Mouse (Mus musculus) limb, embryonic 15.5 days (tissue): Measurements from ENCODE around the gene Col18a1. TPM values are rescaled to one million over a fixed set of nuclear protein-coding genes. Genes with fewer than 3 reads are reported as not detected.

Experiments used
- ATAC-seq: fragments of 200-750 bp; cut with Nextera tagmentation; 2 replicates; pipeline ENCODE4 v1.8.0; 2017; ENCODE audit warnings: low read depth, moderate TSS enrichment; ENCODE audit not compliant: insufficient number of reproducible peaks, low FRiP score, low TSS enrichment
- H3K27ac ChIP-seq: fragments of 300-500 bp; sonication (generic); 2 replicates; pipeline ENCODE4 v1.5.1; 2015; ENCODE audit warnings: moderate library complexity, mild to moderate bottlenecking, inconsistent platforms
- H3K27me3 ChIP-seq: fragments of 300-500 bp; sonication (generic); 2 replicates; pipeline ENCODE4 v1.6.1; 2015; ENCODE audit warnings: inconsistent platforms
- H3K36me3 ChIP-seq: fragments of 300-500 bp; sonication (generic); 2 replicates; pipeline ENCODE4 v1.6.1; 2015; ENCODE audit warnings: inconsistent platforms
- H3K4me1 ChIP-seq: fragments of 300-500 bp; sonication (generic); 2 replicates; pipeline ENCODE4 v1.6.1; 2015; ENCODE audit warnings: inconsistent platforms
- H3K4me2 ChIP-seq: fragments of 300-500 bp; sonication (generic); 2 replicates; pipeline ENCODE4 v1.6.1; 2015; ENCODE audit warnings: mild to moderate bottlenecking, inconsistent platforms
- H3K4me3 ChIP-seq: fragments of 300-500 bp; sonication (generic); 2 replicates; pipeline ENCODE4 v1.5.1; 2015; ENCODE audit warnings: mild to moderate bottlenecking, inconsistent platforms
- H3K9ac ChIP-seq: fragments of 300-500 bp; sonication (generic); 2 replicates; pipeline ENCODE4 v1.6.1; 2015; ENCODE audit warnings: inconsistent platforms
- H3K9me3 ChIP-seq: fragments of 300-500 bp; sonication (generic); 2 replicates; pipeline ENCODE4 v1.6.1; 2016; ENCODE audit warnings: inconsistent platforms
- WGBS: fragments of 180-500 bp; shearing (Covaris S2); methylation state at CpG from one replicate; pipeline ENCODE4 v1.1.7; 2015; 5-methylcytosine and 5-hydroxymethylcytosine counted together
- polyA plus RNA-seq: library from polyadenylated mRNA; unstranded; fragments of >200 nt; fragmentation: Nextera tagmentation; extraction: Ambion mirVana; gene quantifications from 2 replicates; pipeline ENCODE4 v1.2.1, GENCODE M21; 2015

The Col18a1 gene
- polyA plus RNA-seq, 1 experiment from 2014 or later: 93.5 TPM

- 63% methylated on average over 4 of the region's 4 CpGs for WGBS
- Histone ChIP-seq H3K4me3 (no peak overlapping the region), H3K9ac (no peak overlapping the region), H3K27me3 (no peaks in the 10 kb centered on the region), H3K4me1 (peaks cover 6% of the 10 kb centered on the region; the same call in 1 of the 2 replicates), H3K4me2 (no peak overlapping the region), H3K36me3 (no peaks in the 10 kb centered on the region), H3K27ac (peak overlapping the region; percentile 69), H3K9me3 (0 out of 2 replicates have a peak, but pooled peaks cover 3% of the 10 kb centered on the region)
- ATAC-seq: peak; percentile 67; the same call in 1 of the 2 replicates
Measured at GRCm38 (mm10) chr10:77097890-77098200, 68.5 kb downstream of the Col18a1 start.

GRCm38 (mm10) chr10:77097006-77097889 lies 69.1 kb downstream of the Col18a1 start:
- H3K4me2 ChIP-seq: no peak overlapping the region
- 76% methylated on average over 12 of the region's 12 CpGs for WGBS
- 0 out of 2 replicates have a peak, but pooled peaks cover 8% of the 10 kb centered on the region for H3K9me3 ChIP-seq
- H3K9ac ChIP-seq: no peak overlapping the region
- no peaks in the 10 kb centered on the region; the same call in 1 of the 2 replicates for H3K36me3 ChIP-seq
- peak overlapping the region; percentile 69 for H3K27ac ChIP-seq
- H3K27me3 ChIP-seq: no peaks in the 10 kb centered on the region
- ATAC-seq: no peak
- H3K4me1 ChIP-seq: peaks cover 6% of the 10 kb centered on the region; the same call in 1 of the 2 replicates
- no peak overlapping the region for H3K4me3 ChIP-seq

GRCm38 (mm10) chr10:77095666-77096065 lies 70.7 kb downstream of the Col18a1 start:
- no peak overlapping the region for H3K4me2 ChIP-seq
- no peak overlapping the region for H3K9ac ChIP-seq
- H3K27me3 ChIP-seq: no peaks in the 10 kb centered on the region
- H3K4me1 ChIP-seq: peaks cover 6% of the 10 kb centered on the region; the same call in 1 of the 2 replicates
- H3K9me3 ChIP-seq: 0 out of 2 replicates have a peak, but pooled peaks cover 8% of the 10 kb centered on the region
- 95% methylated on average over 3 of the region's 3 CpGs for WGBS
- no peak for ATAC-seq
- H3K27ac ChIP-seq: no peak overlapping the region
- H3K36me3 ChIP-seq: no peaks in the 10 kb centered on the region; the same call in 1 of the 2 replicates
- no peak overlapping the region for H3K4me3 ChIP-seq

GRCm38 (mm10) chr10:77093817-77094216 lies 72.5 kb downstream of the Col18a1 start:
- Histone ChIP-seq H3K4me3 (no peak overlapping the region), H3K9me3 (0 out of 2 replicates have a peak, but pooled peaks cover 8% of the 10 kb centered on the region), H3K9ac (no peak overlapping the region), H3K27ac (no peak overlapping the region), H3K4me1 (peaks cover 11% of the 10 kb centered on the region), H3K27me3 (no peaks in the 10 kb centered on the region), H3K4me2 (no peak overlapping the region), H3K36me3 (no peaks in the 10 kb centered on the region; the same call in 1 of the 2 replicates)
- ATAC-seq: no peak

- Histone ChIP-seq H3K4me2 (no peak overlapping the region), H3K4me1 (peaks cover 5% of the 10 kb centered on the region), H3K9ac (no peak overlapping the region), H3K9me3 (0 out of 2 replicates have a peak, but pooled peaks cover 8% of the 10 kb centered on the region), H3K27me3 (no peaks in the 10 kb centered on the region), H3K36me3 (peaks cover 4% of the 10 kb centered on the region; the same call in 1 of the 2 replicates), H3K4me3 (no peak overlapping the region), H3K27ac (no peak overlapping the region)
- no peak for ATAC-seq
- WGBS: 82% methylated on average over 4 of the region's 4 CpGs
Measured at GRCm38 (mm10) chr10:77091538-77092097, 74.7 kb downstream of the Col18a1 start.

GRCm38 (mm10) chr10:77090063-77090462 lies 76.3 kb downstream of the Col18a1 start:
- H3K4me2 ChIP-seq: no peak overlapping the region
- WGBS: 78% methylated on average over 5 of the region's 5 CpGs
- H3K9ac ChIP-seq: no peak overlapping the region
- H3K4me3 ChIP-seq: no peak overlapping the region
- peaks cover 5% of the 10 kb centered on the region; the same call in 1 of the 2 replicates for H3K36me3 ChIP-seq
- H3K4me1 ChIP-seq: peaks cover 5% of the 10 kb centered on the region
- ATAC-seq: no peak
- 0 out of 2 replicates have a peak, but pooled peaks cover 8% of the 10 kb centered on the region for H3K9me3 ChIP-seq
- no peaks in the 10 kb centered on the region for H3K27me3 ChIP-seq
- no peak overlapping the region for H3K27ac ChIP-seq

- peaks cover 5% of the 10 kb centered on the region for H3K4me1 ChIP-seq
- H3K27me3 ChIP-seq: no peaks in the 10 kb centered on the region
- H3K9me3 ChIP-seq: 0 out of 2 replicates have a peak, but pooled peaks cover 8% of the 10 kb centered on the region
- no peak overlapping the region for H3K4me2 ChIP-seq
- H3K27ac ChIP-seq: no peak overlapping the region
- WGBS: 66% methylated on average over 8 of the region's 8 CpGs
- no peak overlapping the region for H3K9ac ChIP-seq
- no peak overlapping the region for H3K4me3 ChIP-seq
- peaks cover 5% of the 10 kb centered on the region; the same call in 1 of the 2 replicates for H3K36me3 ChIP-seq
- ATAC-seq: no peak
Measured at GRCm38 (mm10) chr10:77089336-77089735, 77.0 kb downstream of the Col18a1 start.

- Histone ChIP-seq H3K27me3 (no peaks in the 10 kb centered on the region), H3K4me1 (peaks cover 9% of the 10 kb centered on the region), H3K9me3 (no peaks in the 10 kb centered on the region), H3K4me2 (no peak overlapping the region), H3K36me3 (0 out of 2 replicates have a peak, but pooled peaks cover 10% of the 10 kb centered on the region), H3K27ac (no peak overlapping the region), H3K9ac (no peak overlapping the region), H3K4me3 (no peak overlapping the region)
- WGBS: 64% methylated on average over 1 of the region's 1 CpGs
- ATAC-seq: no peak
Measured at GRCm38 (mm10) chr10:77084568-77084967, 81.8 kb downstream of the Col18a1 start.

GRCm38 (mm10) chr10:77082921-77083320 lies 83.4 kb downstream of the Col18a1 start:
- Histone ChIP-seq H3K27ac (no peak overlapping the region), H3K4me2 (no peak overlapping the region), H3K27me3 (no peaks in the 10 kb centered on the region), H3K4me1 (0 out of 2 replicates have a peak, but pooled peaks cover 5% of the 10 kb centered on the region), H3K9me3 (no peaks in the 10 kb centered on the region), H3K36me3 (0 out of 2 replicates have a peak, but pooled peaks cover 10% of the 10 kb centered on the region), H3K9ac (no peak overlapping the region), H3K4me3 (no peak overlapping the region)
- 71% methylated on average over 5 of the region's 5 CpGs for WGBS
- ATAC-seq: no peak

- no peak for ATAC-seq
- Histone ChIP-seq H3K27ac (no peak overlapping the region), H3K9ac (no peak overlapping the region), H3K9me3 (no peaks in the 10 kb centered on the region), H3K4me1 (0 out of 2 replicates have a peak, but pooled peaks cover 5% of the 10 kb centered on the region), H3K36me3 (0 out of 2 replicates have a peak, but pooled peaks cover 10% of the 10 kb centered on the region), H3K27me3 (no peaks in the 10 kb centered on the region), H3K4me3 (no peak overlapping the region), H3K4me2 (no peak overlapping the region)
- WGBS: 14% methylated on average over 3 of the region's 3 CpGs
Measured at GRCm38 (mm10) chr10:77082453-77082852, 83.9 kb downstream of the Col18a1 start.

- 0 out of 2 replicates have a peak, but pooled peaks cover 9% of the 10 kb centered on the region for H3K36me3 ChIP-seq
- ATAC-seq: no peak
- no peak overlapping the region for H3K4me3 ChIP-seq
- H3K4me1 ChIP-seq: 0 out of 2 replicates have a peak, but pooled peaks cover 5% of the 10 kb centered on the region
- no peak overlapping the region for H3K27ac ChIP-seq
- H3K27me3 ChIP-seq: no peaks in the 10 kb centered on the region
- no peak overlapping the region for H3K9ac ChIP-seq
- H3K9me3 ChIP-seq: no peaks in the 10 kb centered on the region
- 85% methylated on average over 8 of the region's 8 CpGs for WGBS
- H3K4me2 ChIP-seq: no peak overlapping the region
Measured at GRCm38 (mm10) chr10:77078961-77079360, 87.4 kb downstream of the Col18a1 start.

GRCm38 (mm10) chr10:77078456-77078855 lies 87.9 kb downstream of the Col18a1 start:
- ATAC-seq: no peak

More at GRCm38 (mm10) chr10:77078456-77078855, 87.9 kb downstream of the Col18a1 start:
- no peak overlapping the region for H3K4me2 ChIP-seq
- 0 out of 2 replicates have a peak, but pooled peaks cover 5% of the 10 kb centered on the region for H3K4me1 ChIP-seq
- no peaks in the 10 kb centered on the region for H3K9me3 ChIP-seq
- WGBS: 91% methylated on average over 4 of the region's 4 CpGs
- H3K36me3 ChIP-seq: 0 out of 2 replicates have a peak, but pooled peaks cover 9% of the 10 kb centered on the region
- H3K9ac ChIP-seq: no peak overlapping the region
- H3K27ac ChIP-seq: no peak overlapping the region
- H3K4me3 ChIP-seq: no peak overlapping the region
- H3K27me3 ChIP-seq: no peaks in the 10 kb centered on the region
